Mouse (Mus musculus): ENCODE measurements around the gene Pfkm.

DNA sequence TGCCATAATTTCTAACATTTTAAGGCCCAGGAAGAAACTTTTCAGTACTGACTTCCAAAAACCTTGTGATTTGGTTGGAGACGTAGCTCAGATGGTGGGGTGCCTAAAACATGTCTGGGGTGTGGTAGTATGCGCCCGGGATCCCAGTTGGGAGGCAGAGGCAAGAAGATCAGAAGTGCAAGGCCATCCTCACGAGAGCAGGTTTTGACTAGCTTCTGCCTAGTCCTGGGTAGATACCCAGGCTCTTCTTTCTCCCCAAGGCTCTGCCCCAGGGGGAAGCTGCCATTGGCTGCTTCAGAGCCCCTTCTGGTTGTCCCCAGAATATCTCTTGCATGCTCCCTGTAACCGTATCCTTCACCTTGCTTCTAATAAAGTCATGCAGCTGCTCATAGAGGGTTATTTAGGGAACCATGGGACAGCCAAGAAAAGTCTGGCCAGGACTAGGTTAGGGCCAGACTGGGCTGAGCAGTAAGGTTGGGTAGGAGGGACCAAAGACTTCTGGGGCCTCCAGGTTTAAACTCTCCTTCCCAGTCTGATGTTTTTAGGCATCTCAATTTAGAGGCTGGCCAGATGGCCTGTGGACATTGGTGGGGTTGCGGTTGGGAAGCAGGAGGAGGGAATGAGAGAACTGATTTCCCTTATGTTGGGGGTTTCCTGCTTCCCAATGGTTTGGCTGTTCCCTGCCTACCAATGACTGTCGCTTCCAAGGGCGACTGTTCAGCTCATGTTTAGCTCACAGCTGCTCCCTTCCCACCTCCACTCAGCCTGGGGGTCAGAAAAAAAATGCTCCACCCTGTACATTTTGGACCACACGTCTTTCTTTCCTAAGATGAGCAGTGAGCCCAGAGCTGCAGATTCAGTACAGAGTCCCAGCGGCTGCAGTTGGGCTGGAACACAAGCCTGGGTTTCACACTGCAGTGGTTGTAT, 22.7 kb downstream of the Pfkm start:
- TF ChIP-seq CTCF (IDR thresholded peaks at IDR 0.05; ENCODE audit: control insufficient read depth, insufficient read depth, insufficient read length) (no peak), MYOD1 (IDR thresholded peaks at IDR 0.05; ENCODE audit: control insufficient read depth, insufficient read length, low read depth) (no peak), FOSL1 (IDR thresholded peaks at IDR 0.05; ENCODE audit: insufficient read depth, low read length, poor library complexity, severe bottlenecking) (no peak)
